Mouse (Mus musculus) gastrocnemius, adult 2 months (tissue): ENCODE results near the gene Zswim1. TPM values are rescaled to one million over a fixed set of nuclear protein-coding genes. Genes with fewer than 3 reads are reported as not detected.

ENCODE experiments used
- DNase-seq: peaks from one replicate; pipeline ENCODE4 v3.0.0; 2022
- H3K27ac ChIP-seq: fragments of 200-600 bp; 2 replicates; pipeline ENCODE4 v1.8.1; 2022; ENCODE audit warnings: mild to moderate bottlenecking
- H3K4me3 ChIP-seq: fragments of 200-600 bp; 2 replicates; pipeline ENCODE4 v1.8.1; 2022; ENCODE audit warnings: mild to moderate bottlenecking, moderate library complexity
- CTCF ChIP-seq: fragments of 200-600 bp; IDR thresholded peaks from 2 replicates; pipeline ENCODE4 v1.8.1; 2022; ENCODE audit warnings: antibody characterized with exemption, mild to moderate bottlenecking, moderate library complexity
- intact Hi-C: fragments of 180-260 bp; cut with DNase I; formaldehyde crosslinking; loops from one replicate; pipeline ENCODE4 v1.15.1; 2025
- total RNA-seq, 2 experiments: library from RNA; stranded (reverse); gene quantifications; 2 replicates each; pipeline ENCODE4 v1.2.3; 2021

Gene Zswim1
- total RNA-seq, 2 experiments from 2014 or later: 4.6 to 4.9 TPM

DNA sequence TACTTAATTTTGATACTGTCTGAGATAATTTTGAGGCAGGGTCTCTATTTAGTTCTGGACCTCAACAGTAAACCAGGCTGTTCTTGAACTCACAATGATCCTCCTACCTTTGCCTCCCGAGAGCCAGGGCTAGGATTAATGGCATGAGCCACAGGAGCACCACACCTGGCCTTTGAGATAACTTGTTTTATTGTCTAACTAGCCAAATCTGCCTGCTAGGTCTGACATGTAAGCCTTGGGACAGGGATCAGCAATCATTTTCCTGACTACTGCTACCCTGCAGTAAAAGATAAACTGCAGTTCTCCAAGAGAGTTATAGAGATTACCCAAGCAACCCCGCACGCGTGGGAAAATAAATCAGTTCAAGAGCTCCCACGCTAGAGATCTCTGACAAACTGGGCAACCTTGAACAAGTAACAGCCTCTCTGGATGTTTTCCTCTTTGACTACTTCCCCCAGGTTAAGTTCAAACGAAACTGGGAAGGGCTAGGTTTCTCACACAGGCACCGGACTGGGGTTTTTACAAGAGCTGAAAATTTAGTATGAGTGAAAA lies 37.5 kb upstream of the Zswim1 start:
- DNase-seq: peak; percentile 19
- peak overlapping the region; percentile 90 for H3K4me3 ChIP-seq
- peak overlapping the region; percentile 98 for H3K27ac ChIP-seq
- no peak for TF ChIP-seq CTCF
- intact Hi-C loops: no loop called here

DNA sequence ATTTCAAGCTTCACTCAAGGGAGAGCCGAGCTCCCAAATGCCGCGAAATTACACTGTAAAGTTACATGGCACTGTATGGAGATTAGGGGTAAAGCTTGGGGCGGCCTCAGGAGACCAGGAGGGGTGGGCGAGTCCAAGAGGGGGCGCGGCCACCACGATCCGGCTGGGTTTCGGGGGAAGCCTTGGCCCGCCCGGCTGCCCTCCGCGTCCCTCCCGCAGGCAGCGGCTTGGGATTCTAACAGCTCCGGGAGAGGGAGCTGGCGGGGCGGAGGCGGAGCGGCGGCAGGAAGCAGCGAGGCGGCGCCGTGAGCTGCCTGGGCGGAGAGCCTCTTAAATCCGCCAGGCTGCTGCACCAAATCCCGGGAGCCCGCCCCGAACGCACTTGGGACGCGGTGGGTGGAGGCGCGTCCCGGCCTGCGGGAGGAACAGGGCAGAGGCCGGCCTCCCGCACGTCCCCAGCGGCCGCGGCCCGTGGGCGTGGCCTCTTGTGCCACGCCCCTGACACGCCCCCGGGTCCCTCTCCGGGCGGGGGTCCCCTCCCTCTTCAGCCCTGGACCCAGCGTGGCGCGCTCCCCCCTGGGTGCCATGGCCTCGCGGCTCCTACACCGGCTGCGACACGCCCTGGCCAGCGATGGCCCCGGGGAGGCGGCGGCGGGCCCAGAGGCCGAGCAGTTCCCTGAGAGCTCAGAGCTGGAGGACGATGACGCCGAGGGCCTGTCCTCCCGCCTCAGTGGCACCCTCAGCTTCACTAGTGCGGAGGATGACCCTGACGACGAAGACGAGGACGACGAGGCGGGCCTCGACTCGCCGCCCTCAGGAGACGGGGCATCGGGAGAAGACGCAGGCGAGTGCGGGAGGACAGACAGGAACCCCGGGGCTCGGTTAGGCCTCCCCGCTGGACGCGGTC lies 36.8 kb upstream of the Zswim1 start, which contains the start of gene Snx21:
Gene Snx21, plus strand, starts transcription at position 343 of the 907 bp plus-strand sequence.
- TF ChIP-seq CTCF: peak; percentile 63
- intact Hi-C loops: no loop called here
- peak within 1 kb of the TSS; percentile 90 for H3K4me3 ChIP-seq
- H3K27ac ChIP-seq: peak within 1 kb of the TSS; percentile 98
- DNase-seq: peak; percentile 97

DNA sequence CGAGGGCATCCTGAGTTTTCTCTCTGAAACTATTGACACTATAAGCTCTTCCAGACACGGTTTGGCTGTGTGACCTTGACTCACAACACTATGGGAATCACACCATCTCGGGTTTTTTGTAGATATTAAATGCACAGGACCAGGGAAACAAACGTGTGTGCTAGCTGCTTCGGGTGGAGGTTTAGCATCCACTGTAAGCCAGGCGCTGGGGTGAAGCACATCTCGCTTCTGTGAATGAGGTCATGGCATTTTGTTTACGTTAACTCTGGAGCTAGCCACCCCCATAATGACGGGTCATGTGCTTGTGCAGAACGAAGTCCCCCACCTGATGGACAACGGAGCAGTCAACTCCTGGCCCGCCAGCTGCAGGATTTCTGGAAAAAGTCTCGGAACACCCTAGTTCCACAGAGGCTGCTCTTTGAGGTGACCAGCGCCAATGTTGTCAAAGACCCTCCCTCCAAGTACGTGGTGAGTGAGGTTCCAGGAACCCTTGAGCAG lies 36.0 kb upstream of the Zswim1 start:
- DNase-seq: peak; percentile 26
- intact Hi-C loops: no loop called here

DNA sequence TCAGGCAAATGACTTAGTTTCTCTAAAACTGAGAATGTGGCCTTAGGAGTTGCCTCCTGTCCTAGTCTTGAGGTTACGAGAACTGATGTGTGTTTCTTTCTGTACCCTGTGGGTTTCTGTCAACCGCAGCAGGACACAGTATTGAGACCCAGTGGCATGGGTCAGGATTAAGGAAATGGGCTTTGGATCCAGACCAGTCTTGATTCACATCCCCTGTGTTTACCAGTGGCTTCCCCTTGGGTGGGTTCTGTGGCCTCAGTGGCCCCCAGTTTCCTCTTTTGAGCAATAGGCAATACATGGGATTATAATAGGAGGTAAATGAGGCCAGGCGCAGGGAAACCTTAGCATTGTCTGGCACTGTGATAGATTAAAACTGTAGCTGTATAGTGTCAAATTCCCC lies 35.5 kb upstream of the Zswim1 start:
- intact Hi-C loops: no loop called here
- H3K4me3 ChIP-seq: peak overlapping the region; percentile 90

More for the DNA sequence above, 36.0 kb upstream of the Zswim1 start:
- Histone ChIP-seq H3K27ac (peak overlapping the region; percentile 98), H3K4me3 (peak overlapping the region; percentile 90)
- no peak for TF ChIP-seq CTCF

DNA sequence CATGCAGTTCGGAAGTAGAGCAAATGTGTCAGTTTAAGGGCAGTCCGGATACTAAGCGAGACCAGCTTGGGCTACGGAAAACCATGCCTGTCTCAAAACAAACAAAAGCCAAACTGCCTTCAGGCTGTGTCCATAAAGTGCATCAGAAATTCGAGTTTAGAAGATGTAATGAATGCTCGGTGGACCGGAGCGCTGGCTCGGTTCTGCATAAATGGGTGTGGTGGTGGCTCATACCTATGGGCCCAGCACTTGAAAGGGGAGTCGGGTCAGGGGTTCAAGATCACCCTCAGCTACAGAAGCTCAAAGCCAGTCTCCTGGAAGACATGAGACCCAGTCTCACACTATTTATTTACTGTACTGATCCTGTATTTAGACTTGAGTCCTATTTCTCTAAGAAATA lies 34.7 kb upstream of the Zswim1 start:
- no peak for TF ChIP-seq CTCF
- H3K4me3 ChIP-seq: peak overlapping the region; percentile 90

More for the DNA sequence above, 35.5 kb upstream of the Zswim1 start:
- peak overlapping the region; percentile 98 for H3K27ac ChIP-seq
- TF ChIP-seq CTCF: no peak
- no peak for DNase-seq

DNA sequence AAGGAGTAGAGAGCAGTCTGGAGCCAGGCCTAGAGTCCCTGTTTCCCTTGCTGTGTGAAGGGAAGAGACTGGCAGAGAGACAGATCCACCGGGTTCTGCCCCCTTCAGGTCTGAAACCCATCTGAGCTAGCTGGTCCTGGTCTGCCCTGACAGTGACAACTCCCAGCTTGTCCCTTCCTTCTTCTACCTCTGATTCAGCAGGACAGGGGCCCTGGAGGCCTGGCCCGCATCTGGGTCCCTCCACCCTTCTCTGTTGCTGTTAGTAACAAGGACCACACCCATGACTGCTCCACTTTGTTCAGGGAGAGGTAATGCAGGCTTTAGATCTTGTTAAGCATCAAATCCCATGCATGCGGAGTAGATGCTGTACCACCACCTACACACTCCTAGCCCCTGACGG lies 34.1 kb upstream of the Zswim1 start:
- peak overlapping the region; percentile 90; the same call in 1 of the 2 replicates for H3K4me3 ChIP-seq
- DNase-seq: peak; percentile 42
- H3K27ac ChIP-seq: peak overlapping the region; percentile 55; the same call in 1 of the 2 replicates
- intact Hi-C loops: no loop called here
- no peak for TF ChIP-seq CTCF

More for the DNA sequence above, 34.7 kb upstream of the Zswim1 start:
- DNase-seq: no peak
- H3K27ac ChIP-seq: peak overlapping the region; percentile 98; the same call in 1 of the 2 replicates
- intact Hi-C loops: no loop called here

DNA sequence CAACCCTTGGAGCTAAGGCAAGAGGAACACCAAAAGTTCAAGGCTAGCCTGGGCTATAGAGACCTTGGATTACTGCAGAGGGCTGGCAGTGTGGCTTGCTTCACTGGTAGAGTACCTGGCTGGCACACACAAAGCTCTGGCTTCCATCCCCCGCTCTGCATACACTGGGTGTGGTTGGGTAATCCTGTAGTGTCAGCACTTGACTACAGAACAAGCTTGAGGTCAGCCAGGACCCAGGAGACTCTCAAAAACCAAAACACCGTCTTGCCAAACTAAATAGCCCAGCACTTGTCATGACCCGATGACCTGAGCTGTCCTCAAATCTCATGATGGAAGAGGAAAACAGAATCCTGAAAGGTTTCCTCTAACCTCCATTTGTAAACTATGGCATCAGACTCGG lies 32.0 kb upstream of the Zswim1 start:
- DNase-seq: peak; percentile 68
- Histone ChIP-seq H3K27ac (peak overlapping the region; percentile 59), H3K4me3 (no peak overlapping the region)
- TF ChIP-seq CTCF: no peak
- intact Hi-C loops: no loop called here

DNA sequence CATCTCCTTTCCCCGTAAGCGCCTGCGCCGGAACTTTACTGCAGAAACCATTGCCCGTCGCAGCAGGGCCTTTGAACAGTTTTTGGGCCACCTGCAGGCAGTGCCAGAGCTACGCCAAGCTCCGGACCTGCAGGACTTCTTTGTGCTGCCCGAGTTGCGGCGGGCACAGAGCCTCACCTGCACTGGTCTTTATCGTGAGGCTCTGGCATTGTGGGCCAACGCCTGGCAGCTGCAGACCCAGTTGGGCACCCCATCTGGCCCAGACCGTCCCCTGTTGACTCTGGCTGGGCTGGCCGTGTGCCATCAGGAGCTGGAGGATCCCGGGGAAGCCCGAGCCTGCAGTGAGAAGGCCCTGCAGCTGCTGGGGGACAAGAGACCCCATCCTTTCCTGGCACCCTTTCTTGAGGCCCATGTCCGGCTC lies 30.6 kb upstream of the Zswim1 start:
- peak; percentile 39 for DNase-seq
- H3K27ac ChIP-seq: peak overlapping the region; percentile 76; the same call in 1 of the 2 replicates
- intact Hi-C loops: no loop called here
- TF ChIP-seq CTCF: no peak
- no peak overlapping the region for H3K4me3 ChIP-seq

DNA sequence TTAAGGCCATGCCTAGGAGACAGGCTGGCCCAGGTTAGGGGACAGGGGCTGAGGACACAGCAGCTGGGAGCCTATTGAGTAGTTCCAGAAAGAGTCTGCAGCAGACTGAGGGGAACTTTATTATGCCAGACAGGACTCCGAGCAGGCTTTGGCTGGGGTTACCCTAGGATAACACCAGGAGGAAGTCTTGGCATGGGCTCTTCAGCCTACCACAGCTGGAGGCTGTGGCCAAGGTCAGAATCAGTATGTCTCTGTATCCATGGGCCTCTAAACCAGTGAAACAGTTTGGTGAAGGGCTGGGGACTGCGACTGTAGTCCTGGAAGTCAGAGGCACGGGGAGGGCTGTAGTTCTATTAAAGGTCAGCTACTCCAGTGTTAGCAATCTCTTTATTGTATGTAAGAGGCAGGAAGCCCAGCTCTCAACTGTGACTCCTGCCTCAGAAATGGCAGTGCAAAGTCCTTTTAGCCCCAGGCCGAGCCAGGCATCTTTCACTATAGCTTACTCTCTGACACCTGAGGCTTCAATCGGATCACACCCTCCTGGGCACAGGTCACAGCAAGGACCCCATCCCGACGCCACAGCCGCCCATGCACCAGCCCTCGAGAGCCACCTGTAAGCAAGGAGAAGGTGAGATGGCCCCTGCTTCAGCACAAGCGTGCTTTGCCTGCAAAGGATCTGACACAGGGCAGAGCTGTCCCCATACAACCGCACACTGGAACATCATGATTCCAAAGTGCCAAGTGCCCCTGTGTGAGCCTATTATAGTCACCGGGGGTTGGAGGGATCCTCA lies 29.9 kb upstream of the Zswim1 start:
- no peak for TF ChIP-seq CTCF
- intact Hi-C loops: no loop called here
- no peak for DNase-seq
- Histone ChIP-seq H3K27ac (peak overlapping the region; percentile 76), H3K4me3 (no peak overlapping the region)

DNA sequence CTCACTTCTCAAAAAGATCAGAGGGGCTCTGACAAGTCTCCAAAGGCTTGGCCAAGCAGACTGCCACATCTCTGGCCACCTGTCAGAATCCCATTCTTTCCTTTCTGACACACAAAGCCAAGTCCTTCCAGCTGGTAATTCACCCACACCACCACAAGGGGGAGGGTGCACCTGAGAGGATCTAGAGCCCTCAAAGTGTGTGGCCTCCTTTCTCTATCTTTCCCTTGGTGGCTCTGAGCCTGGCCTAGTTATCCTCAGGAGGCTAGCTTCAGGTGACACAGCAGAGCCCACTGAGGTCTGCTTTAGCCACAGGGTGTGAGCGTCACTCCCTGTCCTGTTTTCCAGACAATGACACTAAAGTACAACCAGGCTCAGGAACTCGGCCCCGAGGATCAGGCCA lies 29.2 kb upstream of the Zswim1 start:
- H3K27ac ChIP-seq: peak overlapping the region; percentile 76
- intact Hi-C loops: no loop called here
- peak overlapping the region; percentile 30 for H3K4me3 ChIP-seq
- DNase-seq: peak; percentile 75
- peak; percentile 80 for TF ChIP-seq CTCF

DNA sequence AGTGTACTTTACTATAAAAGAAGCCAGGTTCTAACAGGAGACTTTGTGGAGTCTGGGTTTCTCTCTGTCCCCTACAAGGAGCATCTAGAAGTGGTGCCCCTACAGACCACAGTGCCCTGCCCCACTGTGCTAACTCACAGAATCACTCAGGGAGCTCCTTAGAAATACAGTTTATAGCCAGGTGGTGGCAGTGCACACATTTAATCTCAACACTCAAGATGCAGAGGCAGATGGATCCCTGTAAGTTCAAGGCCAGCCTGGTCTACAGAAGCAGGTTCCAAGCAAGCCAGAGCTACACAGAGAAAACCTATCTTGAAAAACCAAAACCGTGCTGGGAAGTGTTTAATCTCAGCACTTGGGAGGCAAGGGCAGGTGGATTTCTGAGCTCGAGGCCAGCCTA lies 28.7 kb upstream of the Zswim1 start:
- peak overlapping the region; percentile 76 for H3K27ac ChIP-seq
- H3K4me3 ChIP-seq: peak overlapping the region; percentile 30
- intact Hi-C loops: no loop called here
- peak; percentile 27 for DNase-seq
- TF ChIP-seq CTCF: peak; percentile 18; the same call in 1 of the 2 replicates

DNA sequence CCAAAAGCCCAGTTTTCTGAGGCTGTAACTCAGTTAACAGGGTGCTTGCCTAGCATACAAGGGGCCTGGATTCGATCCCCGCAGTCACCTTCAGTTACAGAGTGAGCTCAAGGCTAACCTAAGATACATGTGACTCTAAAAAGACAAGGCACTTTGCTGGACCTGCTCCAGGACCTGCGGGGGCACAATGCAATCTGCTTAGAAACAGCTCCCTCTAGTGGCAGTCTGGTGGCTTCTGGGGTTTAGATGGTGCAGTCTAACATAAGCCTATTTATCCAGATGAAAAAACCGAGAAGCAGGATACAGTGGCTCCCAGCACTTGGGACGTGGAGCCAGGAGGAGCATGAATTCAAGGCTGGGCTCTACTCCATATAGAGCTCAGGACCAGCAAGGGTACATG lies 28.2 kb upstream of the Zswim1 start:
- DNase-seq: peak; percentile 91
- intact Hi-C loops: no loop called here
- Histone ChIP-seq H3K27ac (peak overlapping the region; percentile 76), H3K4me3 (no peak overlapping the region)
- TF ChIP-seq CTCF: peak; percentile 96
